ENCODE assay signal across 7 mouse cellular contexts in genomic region chr3:95687524-95688421, GRCm38 (mm10). TPM values are rescaled to one million over a fixed set of nuclear protein-coding genes. Genes with fewer than 3 reads are reported as not detected.
DNase-seq lines count a peak whose midpoint lies in the region; ATAC-seq and TF ChIP-seq lines count a peak whose summit lies in the region.

Adamtsl4 (minus strand) TSS chr3:95687917.

- DNase-seq in ES-E14 (ENCODE audit: low read depth, low spot score) = no peak
- peak; percentile 89 for DNase-seq in adrenal gland, postnatal 10 days
- peak; percentile 94 for DNase-seq in embryonic facial prominence, embryonic 14.5 days (ENCODE audit: low spot score)
- peak; percentile 86 for DNase-seq in lung, postnatal 10 days
- peak; percentile 76 for DNase-seq in ovary, postnatal 36 days (ENCODE audit: low spot score)

- peak; percentile 82 for ATAC-seq in embryonic facial prominence, embryonic 14.5 days (ENCODE audit: low read depth)
- ATAC-seq in heart, embryonic 11.5 days (replicated peaks; ENCODE audit: insufficient number of reproducible peaks, low FRiP score, low TSS enrichment) = peak; percentile 53
- ATAC-seq in kidney, embryonic 16.5 days (ENCODE audit: low FRiP score, low TSS enrichment) = peak; percentile 81

- H3K9me3 ChIP-seq in ES-E14 (ENCODE audit: control insufficient read depth, insufficient read depth, low read depth, low read length) = no peaks in the 10 kb centered on the region
- no peaks in the 10 kb centered on the region for H3K9me3 ChIP-seq in embryonic facial prominence, embryonic 14.5 days (ENCODE audit: control insufficient read depth, low read length)
- no peaks in the 10 kb centered on the region for H3K9me3 ChIP-seq in heart, embryonic 11.5 days (replicated peaks; ENCODE audit: control insufficient read depth, low read length)
- H3K9me3 ChIP-seq in kidney, embryonic 16.5 days (ENCODE audit: low read length) = 0 out of 2 replicates have a peak, but pooled peaks cover 2% of the 10 kb centered on the region

- H3K4me2 ChIP-seq in embryonic facial prominence, embryonic 14.5 days (ENCODE audit: low read depth, low read length) = peak within 1 kb of the TSS; percentile 93
- H3K4me2 ChIP-seq in heart, embryonic 11.5 days = peak within 1 kb of the TSS; percentile 90
- peak within 1 kb of the TSS; percentile 92 for H3K4me2 ChIP-seq in kidney, embryonic 16.5 days (replicated peaks; ENCODE audit: low read depth, low read length)

- H3K9ac ChIP-seq in ES-E14 (ENCODE audit: insufficient read depth, low read depth, low read length, poor library complexity, severe bottlenecking) = 0 out of 2 replicates have a peak within 1 kb of the TSS, but pooled peaks have one; percentile 25
- H3K9ac ChIP-seq in embryonic facial prominence, embryonic 14.5 days (ENCODE audit: low read depth, low read length) = peak within 1 kb of the TSS; percentile 65
- H3K9ac ChIP-seq in heart, embryonic 11.5 days (ENCODE audit: low read depth, low read length) = peak within 1 kb of the TSS; percentile 73
- H3K9ac ChIP-seq in kidney, embryonic 16.5 days (replicated peaks; ENCODE audit: low read length) = peak within 1 kb of the TSS; percentile 71

- H3K36me3 ChIP-seq in ES-E14 (ENCODE audit: control insufficient read depth, insufficient read depth, low read length, poor library complexity, severe bottlenecking) = no peaks in the 10 kb centered on the region
- no peaks in the 10 kb centered on the region for H3K36me3 ChIP-seq in embryonic facial prominence, embryonic 14.5 days (ENCODE audit: control insufficient read depth, insufficient read depth, low read length)
- H3K36me3 ChIP-seq in heart, embryonic 11.5 days (ENCODE audit: control insufficient read depth, insufficient read depth, low read length) = no peaks in the 10 kb centered on the region
- peaks cover 2% of the 10 kb centered on the region; the same call in 1 of the 2 replicates for H3K36me3 ChIP-seq in kidney, embryonic 16.5 days (ENCODE audit: insufficient read depth, low read length)

- in situ Hi-C loops in ES-E14 (cut with MboI; ENCODE audit: low sequenced_read_pairs in 2 of 2, unreplicated experiment in 2 of 2) = no loop called here

- 3% methylated on average over 38 of the region's 50 CpGs for WGBS in embryonic facial prominence, embryonic 14.5 days
- WGBS in heart, embryonic 11.5 days (ENCODE audit: insufficient replicate concordance) = 5% methylated on average over 50 of the region's 50 CpGs
- 2% methylated on average over 48 of the region's 50 CpGs for WGBS in kidney, embryonic 16.5 days

- H3K4me3 ChIP-seq in ES-E14 (ENCODE audit: insufficient read depth in 1 of 2, low read depth in 1 of 2, low read length in 2 of 2, poor library complexity in 1 of 2, severe bottlenecking in 1 of 2) = peak within 1 kb of the TSS; percentile 42 to 60
- H3K4me3 ChIP-seq in embryonic facial prominence, embryonic 14.5 days (ENCODE audit: low read depth, low read length) = peak within 1 kb of the TSS; percentile 47
- peak within 1 kb of the TSS; percentile 51 for H3K4me3 ChIP-seq in heart, embryonic 11.5 days (ENCODE audit: low read depth, low read length)
- peak within 1 kb of the TSS; percentile 53 for H3K4me3 ChIP-seq in kidney, embryonic 16.5 days (ENCODE audit: low read length)

- no peak within 1 kb of the TSS for H3K27ac ChIP-seq in ES-E14 (ENCODE audit: insufficient read depth, low read depth, low read length, poor library complexity, severe bottlenecking)
- peak within 1 kb of the TSS; percentile 88 for H3K27ac ChIP-seq in embryonic facial prominence, embryonic 14.5 days (replicated peaks; ENCODE audit: low read depth, low read length)
- H3K27ac ChIP-seq in heart, embryonic 11.5 days (ENCODE audit: low read depth, low read length) = peak within 1 kb of the TSS; percentile 84
- peak within 1 kb of the TSS; percentile 89 for H3K27ac ChIP-seq in kidney, embryonic 16.5 days (ENCODE audit: low read length)

- peaks cover 3 to 14% of the 10 kb centered on the region in 2 experiments; a peak in 1 of 4 replicates for H3K4me1 ChIP-seq in ES-E14 (ENCODE audit: control insufficient read depth in 2 of 2, insufficient read depth in 2 of 2, low read length in 2 of 2, poor library complexity in 1 of 2)
- peaks cover 25% of the 10 kb centered on the region for H3K4me1 ChIP-seq in embryonic facial prominence, embryonic 14.5 days (ENCODE audit: control insufficient read depth, insufficient read depth, low read length)
- peaks cover 62% of the 10 kb centered on the region for H3K4me1 ChIP-seq in heart, embryonic 11.5 days (ENCODE audit: control insufficient read depth, insufficient read depth, low read length)
- H3K4me1 ChIP-seq in kidney, embryonic 16.5 days (ENCODE audit: insufficient read depth, low read length) = peaks cover 58% of the 10 kb centered on the region

- H3K27me3 ChIP-seq in embryonic facial prominence, embryonic 14.5 days (replicated peaks; ENCODE audit: control insufficient read depth, insufficient read depth, low read length) = no peaks in the 10 kb centered on the region
- H3K27me3 ChIP-seq in heart, embryonic 11.5 days (ENCODE audit: control insufficient read depth, insufficient read depth, low read length) = no peaks in the 10 kb centered on the region
- no peaks in the 10 kb centered on the region for H3K27me3 ChIP-seq in kidney, embryonic 16.5 days (ENCODE audit: insufficient read depth, low read length)

TF ChIP-seq in ES-E14, 5 proteins besides CTCF, POLR2A, EP300 and RAD21:
- TF ChIP-seq MAFK (IDR thresholded peaks at IDR 0.05; ENCODE audit: insufficient read depth, low read depth, low read length) = no peak
- TF ChIP-seq HCFC1 (IDR thresholded peaks at IDR 0.05; ENCODE audit: borderline replicate concordance, insufficient read depth, low read length) = no peak
- TF ChIP-seq ZC3H11A (IDR thresholded peaks at IDR 0.05; ENCODE audit: borderline replicate concordance, low read depth, low read length) = no peak
- TF ChIP-seq ZNF384 (IDR thresholded peaks at IDR 0.05; ENCODE audit: low read depth, low read length) = no peak
- TF ChIP-seq CHD2 (IDR thresholded peaks at IDR 0.05; ENCODE audit: low read depth, low read length) = no peak
TF ChIP-seq in ES-E14: peak in this region for 0.

RNA-seq across cellular contexts. Expression of gene Adamtsl4, which starts in this region (rescaled TPM):
- total RNA-seq in ES-E14 (2012; rRNA removed) = 1.9 and 5.0 TPM in 2 replicates
- total RNA-seq in adrenal gland, postnatal 10 days (2021) = 10 to 100 TPM; 13.3 to 13.4 TPM
- 2.8 and 3.8 TPM in 2 replicates for polyA plus RNA-seq in embryonic facial prominence, embryonic 14.5 days (2014; fragmentation: Nextera tagmentation; extraction: Ambion mirVana)
- polyA plus RNA-seq in heart, embryonic 11.5 days (2014; fragmentation: Nextera tagmentation; extraction: Ambion mirVana) = 3.5 and 5.1 TPM in 2 replicates
- 3.8 and 3.9 TPM in 2 replicates for polyA plus RNA-seq in kidney, embryonic 16.5 days (2015; fragmentation: Nextera tagmentation; extraction: Ambion mirVana)
